Mouse (Mus musculus): ENCODE measurements around the gene Slitrk3.
"Not testable (repeated sequence)": the region's sequence is repeated elsewhere in the genome, so short reads cannot be mapped to it uniquely, and the experiment has no call there.

- TF ChIP-seq CTCF (IDR thresholded peaks at IDR 0.05; ENCODE audit: low read depth, low read length); TAL1 (conservative IDR thresholded peaks at IDR 0.05; ENCODE audit: low read depth, low read length); GATA1 (IDR thresholded peaks at IDR 0.05; ENCODE audit: borderline replicate concordance, low read length): not testable (repeated sequence)
These were observed 36.8 kb upstream of the Slitrk3 start for GRCm38 (mm10) chr3:73094445-73094844.

Measured in G1E (cell line).